Mouse (Mus musculus): Measurements from ENCODE around the gene Zfp114. TPM values are rescaled to one million over a fixed set of nuclear protein-coding genes. Genes with fewer than 3 reads are reported as not detected.

The Zfp114 gene
- total RNA-seq, 2 experiments from 2014 or later = 0.33 to 0.35 TPM

Other genes with a start within 250 kb of the Zfp114 start
- not detected for gene Vmn1r179, start 248.1 kb upstream of the Zfp114 start, total RNA-seq (2021)
- not detected for gene Vmn1r180, start 224.4 kb upstream of the Zfp114 start, total RNA-seq (2021)
- not detected for gene Vmn1r181, start 200.4 kb upstream of the Zfp114 start, total RNA-seq (2021)
- gene V1rd19, start 173.4 kb upstream of the Zfp114 start, total RNA-seq (2021) = not detected
- not detected for gene Vmn1r183, start 121.8 kb upstream of the Zfp114 start, total RNA-seq (2021)
- 10 to 100 TPM; 10.0 to 10.4 TPM for gene Zfp180, start 93.1 kb upstream of the Zfp114 start, total RNA-seq (2021)
- 1 to 10 TPM; 4.8 to 4.9 TPM for gene Zfp112, start 62.7 kb upstream of the Zfp114 start, total RNA-seq (2021)
- 1 to 10 TPM; 3.5 to 5.0 TPM for gene Zfp235, start 40.9 kb upstream of the Zfp114 start, total RNA-seq (2021)
- 1 to 10 TPM; 2.1 to 2.7 TPM for gene Zfp111, start 36.4 kb downstream of the Zfp114 start, total RNA-seq (2021)
- 1 to 10 TPM; 1.9 to 2.5 TPM for gene Zfp109, start 62.5 kb downstream of the Zfp114 start, total RNA-seq (2021)
- gene Zfp108, start 79.7 kb downstream of the Zfp114 start, total RNA-seq (2021) = 1 to 10 TPM; 1.2 to 1.9 TPM
- gene Zfp93, start 95.4 kb downstream of the Zfp114 start, total RNA-seq (2021) = 1 to 10 TPM; 3.6 to 3.8 TPM
- 1 to 10 TPM; 2.5 to 2.7 TPM for gene Zfp61, start 126.2 kb downstream of the Zfp114 start, total RNA-seq (2021)
- 1 to 10 TPM; 1.5 to 1.9 TPM for gene Zfp94, start 141.6 kb downstream of the Zfp114 start, total RNA-seq (2021)
- gene Tescl, start 158.9 kb downstream of the Zfp114 start, total RNA-seq (2021) = not detected
- gene Lypd5, start 174.1 kb downstream of the Zfp114 start, total RNA-seq (2021) = not detected
- gene Kcnn4, start 195.2 kb downstream of the Zfp114 start, total RNA-seq (2021) = 1 to 10 TPM in 1 of 2 experiments, under 1 TPM in 1; 0.42 to 1.2 TPM
- gene Smg9, start 224.6 kb downstream of the Zfp114 start, total RNA-seq (2021) = 10 to 100 TPM in 1 of 2 experiments, 1 to 10 TPM in 1; 9.8 to 11.5 TPM

All from gastrocnemius, postnatal 36 days (tissue).